Mouse (Mus musculus) C2C12 (cell line): ENCODE measurements around the gene Acp7. TPM values are rescaled to one million over a fixed set of nuclear protein-coding genes. Genes with fewer than 3 reads are reported as not detected.

Experiments
- H3K27me3 ChIP-seq: one replicate; pipeline ENCODE4 v1.6.1; 2011; ENCODE audit not compliant: control insufficient read depth, insufficient read depth, insufficient read length
- H3K36me3 ChIP-seq: one replicate; pipeline ENCODE4 v1.6.1; 2011; ENCODE audit not compliant: control insufficient read depth, insufficient read depth
- H3K4me3 ChIP-seq: one replicate; pipeline ENCODE4 v1.5.1; 2011; ENCODE audit warnings: mild to moderate bottlenecking, control low read depth; ENCODE audit not compliant: poor library complexity, insufficient read depth, severe bottlenecking
- H3K79me2 ChIP-seq: one replicate; pipeline ENCODE4 v1.6.1; 2011; ENCODE audit not compliant: control insufficient read depth, insufficient read depth
- H3K79me3 ChIP-seq: one replicate; pipeline ENCODE4 v1.6.1; 2011; ENCODE audit warnings: low read depth, control low read depth
- H3ac ChIP-seq: one replicate; pipeline ENCODE3; 2011; ENCODE audit warnings: low read depth; ENCODE audit not compliant: control insufficient read depth, insufficient read length
- CEBPB ChIP-seq: IDR thresholded peaks from one replicate; pipeline ENCODE4 v1.6.1; 2011; ENCODE audit warnings: low read depth, mild to moderate bottlenecking, control low read depth, moderate library complexity
- CTCF ChIP-seq: IDR thresholded peaks from one replicate; pipeline ENCODE4 v1.5.1; 2011; ENCODE audit not compliant: control insufficient read depth, insufficient read depth, insufficient read length
- FOSL1 ChIP-seq: IDR thresholded peaks from one replicate; pipeline ENCODE4 v1.8.0; 2011; ENCODE audit warnings: mild to moderate bottlenecking, low read length; ENCODE audit not compliant: poor library complexity, insufficient read depth, severe bottlenecking
- MAX ChIP-seq: IDR thresholded peaks from one replicate; pipeline ENCODE4 v1.6.1; 2011; ENCODE audit warnings: mild to moderate bottlenecking, control low read depth
- MYOD1 ChIP-seq: IDR thresholded peaks from one replicate; pipeline ENCODE4 v1.6.1; 2011; ENCODE audit warnings: low read depth; ENCODE audit not compliant: control insufficient read depth, insufficient read length
- MYOG ChIP-seq: IDR thresholded peaks from one replicate; pipeline ENCODE4 v1.6.1; 2011; ENCODE audit not compliant: control insufficient read depth, insufficient read length; ENCODE audit errors: extremely low read depth
- USF1 ChIP-seq: IDR thresholded peaks from one replicate; pipeline ENCODE4 v1.6.1; 2011; ENCODE audit warnings: low read depth, mild to moderate bottlenecking, control low read depth, moderate library complexity
- polyA plus RNA-seq: library from polyadenylated mRNA; unstranded; fragments of >200 nt; fragmentation: generic; extraction: Trizol; gene quantifications from one replicate; pipeline ENCODE4 v1.2.1, GENCODE M21; 2012; ENCODE audit warnings: missing spikeins

Gene Acp7
- polyA plus RNA-seq, 1 experiment = not detected

DNA sequence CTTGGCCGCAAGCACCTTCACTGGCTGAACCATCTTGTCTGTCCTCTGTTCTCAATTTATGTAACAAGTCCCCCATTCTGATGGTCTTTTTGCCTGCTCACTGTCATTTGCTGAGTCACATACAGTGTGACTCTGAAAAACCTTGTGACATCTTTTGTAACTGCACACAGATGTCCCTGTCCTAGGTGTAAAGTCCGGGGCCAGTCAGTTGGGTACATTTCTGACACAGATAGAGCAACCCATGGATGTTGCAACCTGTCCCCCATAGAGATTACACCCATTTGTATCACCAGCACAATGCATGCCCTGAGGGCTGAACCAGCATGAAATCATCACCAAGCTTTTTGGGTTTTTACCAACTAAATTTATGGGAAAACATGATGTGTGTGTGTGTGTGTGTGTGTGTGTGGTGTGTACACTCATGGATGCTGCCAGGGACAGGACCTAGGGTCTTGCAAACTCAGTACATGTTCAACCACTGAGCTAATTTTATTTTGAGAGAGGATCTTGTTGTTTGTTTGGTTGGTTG lies 14.9 kb upstream of the Acp7 start:
- no peaks in the 10 kb centered on the region for H3K36me3 ChIP-seq
- no peaks in the 10 kb centered on the region for H3K79me3 ChIP-seq
- H3K4me3 ChIP-seq = no peak overlapping the region
- peaks cover 11% of the 10 kb centered on the region for H3K27me3 ChIP-seq
- TF ChIP-seq CTCF = no peak
- TF ChIP-seq USF1 = no peak
- no peak for TF ChIP-seq MAX
- no peak overlapping the region for H3ac ChIP-seq
- no peaks in the 10 kb centered on the region for H3K79me2 ChIP-seq

DNA sequence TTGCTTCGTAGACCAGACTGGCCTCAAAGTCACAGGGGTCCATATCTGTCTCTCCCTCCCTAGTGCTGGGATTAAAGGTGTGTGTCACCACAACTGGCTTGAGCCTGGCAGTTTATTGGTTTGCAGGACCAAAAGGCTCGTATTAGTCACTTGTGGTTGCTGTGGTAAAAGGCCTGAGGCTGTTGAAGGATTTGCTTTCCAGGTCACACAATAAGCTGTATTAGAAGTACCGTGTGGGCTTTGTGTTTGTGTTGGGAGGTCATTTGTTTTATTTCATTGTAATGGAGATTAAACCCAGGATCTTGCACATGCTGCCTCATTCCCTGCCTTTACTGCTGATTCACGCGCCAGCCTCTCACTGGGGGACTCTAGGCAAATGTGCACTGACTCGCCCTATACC lies 14.2 kb upstream of the Acp7 start:
- Histone ChIP-seq H3K27me3 (peaks cover 13% of the 10 kb centered on the region), H3K36me3 (no peaks in the 10 kb centered on the region), H3ac (no peak overlapping the region), H3K79me2 (no peaks in the 10 kb centered on the region), H3K4me3 (no peak overlapping the region), H3K79me3 (no peaks in the 10 kb centered on the region)
- TF ChIP-seq CTCF (no peak), MYOD1 (peak; percentile 10)

DNA sequence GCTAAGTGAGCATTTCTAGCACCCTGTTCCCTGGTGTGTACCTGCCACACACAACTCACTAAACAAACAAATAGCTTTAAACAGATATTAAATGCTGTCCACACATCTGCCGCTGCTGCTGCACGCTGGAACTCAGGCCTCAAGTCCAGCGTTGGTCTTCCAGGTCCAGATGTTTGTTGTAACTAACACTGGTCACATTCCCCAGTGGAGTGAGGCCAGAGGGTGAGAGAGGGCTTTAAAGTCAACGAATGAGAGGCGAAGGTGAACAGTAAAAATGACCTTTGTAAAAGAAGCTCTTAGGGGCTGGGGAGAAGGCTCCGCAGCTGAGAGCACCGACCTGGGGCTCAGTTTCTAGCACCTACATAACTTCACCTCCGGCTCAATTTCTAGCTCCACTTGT lies 10.4 kb upstream of the Acp7 start:
- no peaks in the 10 kb centered on the region for H3K79me3 ChIP-seq
- H3K79me2 ChIP-seq = no peaks in the 10 kb centered on the region
- no peaks in the 10 kb centered on the region for H3K36me3 ChIP-seq
- H3K4me3 ChIP-seq = no peak overlapping the region
- TF ChIP-seq FOSL1 (no peak), MYOD1 (no peak), MYOG (no peak), USF1 (no peak), CEBPB (no peak), CTCF (no peak), MAX (no peak)
- no peak overlapping the region for H3ac ChIP-seq
- peaks cover 13% of the 10 kb centered on the region for H3K27me3 ChIP-seq

DNA sequence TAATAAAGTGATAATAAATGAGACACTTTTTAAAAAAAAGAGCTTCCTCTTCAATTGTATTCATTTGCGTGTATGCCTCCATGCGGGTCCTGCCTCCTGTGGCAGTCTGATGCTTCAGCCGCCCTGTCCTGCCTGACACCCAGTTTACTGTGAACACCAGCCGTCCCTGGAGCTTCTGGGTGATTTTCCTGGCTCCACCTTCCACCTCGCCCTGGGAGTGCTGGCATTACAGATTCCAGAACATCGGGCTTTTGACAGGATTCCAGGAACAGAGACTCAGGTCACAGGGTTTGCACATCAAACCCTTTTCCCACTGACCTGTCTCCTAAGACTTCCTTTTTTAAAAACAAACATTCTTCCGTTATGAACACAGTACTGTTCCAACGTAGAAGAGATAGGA lies 6.4 kb upstream of the Acp7 start:
- no peaks in the 10 kb centered on the region for H3K79me2 ChIP-seq
- no peak overlapping the region for H3ac ChIP-seq
- H3K4me3 ChIP-seq = no peak overlapping the region
- TF ChIP-seq MYOG (no peak), USF1 (no peak), CEBPB (no peak), MYOD1 (no peak), CTCF (no peak), FOSL1 (no peak), MAX (no peak)
- H3K27me3 ChIP-seq = peaks cover 19% of the 10 kb centered on the region
- H3K79me3 ChIP-seq = no peaks in the 10 kb centered on the region
- H3K36me3 ChIP-seq = no peaks in the 10 kb centered on the region

DNA sequence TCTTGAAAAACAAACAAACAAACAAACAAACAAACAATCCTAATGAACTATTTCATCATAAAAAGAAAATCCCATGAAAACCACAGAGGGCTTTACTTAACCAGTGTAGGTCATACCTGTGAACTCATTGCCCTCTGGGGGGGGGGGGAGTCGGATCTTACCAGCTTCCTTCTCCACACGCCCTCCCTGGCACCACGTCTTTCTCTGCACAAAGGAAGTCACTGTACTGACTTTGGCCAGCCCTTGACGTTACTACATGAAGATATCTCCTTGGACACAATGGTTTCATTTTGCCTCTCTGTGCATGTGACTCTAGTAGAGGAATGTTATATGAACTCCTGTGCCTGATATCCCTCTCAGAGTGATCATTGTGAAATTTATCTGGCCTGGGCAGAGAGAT lies 3.0 kb upstream of the Acp7 start:
- Histone ChIP-seq H3K27me3 (peaks cover 39% of the 10 kb centered on the region), H3K36me3 (no peaks in the 10 kb centered on the region), H3K4me3 (no peak overlapping the region), H3K79me2 (no peaks in the 10 kb centered on the region), H3ac (no peak overlapping the region), H3K79me3 (no peaks in the 10 kb centered on the region)
- TF ChIP-seq CTCF (no peak), USF1 (no peak), MAX (no peak), MYOD1 (no peak), MYOG (no peak), CEBPB (no peak), FOSL1 (no peak)

DNA sequence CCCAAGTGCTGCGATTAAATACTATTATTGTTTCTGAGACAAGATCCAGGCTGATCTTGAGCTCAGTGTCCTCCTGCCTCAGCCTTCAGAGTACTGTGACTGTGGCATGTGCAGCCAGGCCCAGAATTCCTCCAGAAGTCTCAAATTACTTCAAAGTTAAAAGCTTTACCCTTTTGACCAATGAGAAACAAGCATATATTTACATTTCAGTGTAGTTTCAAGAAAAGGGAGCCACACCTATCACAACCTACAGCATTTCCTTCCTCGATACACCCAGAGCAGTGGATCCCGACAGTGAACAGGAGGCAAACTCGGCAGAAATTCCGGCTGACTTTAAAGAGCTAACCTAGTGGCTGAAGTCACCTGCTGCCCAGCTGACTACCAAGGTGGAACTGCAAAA lies 6.3 kb downstream of the Acp7 start:
- H3K79me2 ChIP-seq = no peaks in the 10 kb centered on the region
- no peaks in the 10 kb centered on the region for H3K79me3 ChIP-seq
- no peak overlapping the region for H3ac ChIP-seq
- peaks cover 22% of the 10 kb centered on the region for H3K27me3 ChIP-seq
- no peak overlapping the region for H3K4me3 ChIP-seq
- TF ChIP-seq FOSL1 (no peak), MYOD1 (no peak), MYOG (no peak), CEBPB (no peak), USF1 (no peak), MAX (no peak), CTCF (no peak)
- no peaks in the 10 kb centered on the region for H3K36me3 ChIP-seq
